Mouse (Mus musculus) activated CD4-positive, CD25-positive, alpha-beta regulatory T cell, adult 4 months (primary cell): ENCODE data around the gene Lrrc23. TPM values are rescaled to one million over a fixed set of nuclear protein-coding genes. Genes with fewer than 3 reads are reported as not detected.
"Not testable (repeated sequence)": the region's sequence is repeated elsewhere in the genome, so short reads cannot be mapped to it uniquely, and the experiment has no call there.

Experiments
- ATAC-seq: one replicate; pipeline ENCODE4 v1.8.0; 2017
- polyA plus RNA-seq, 2 experiments: library from polyadenylated mRNA; unstranded; fragments of 100-300 nt; shearing (Covaris generic); gene quantifications; one replicate each; pipeline ENCODE4 v1.2.1; 2017

The Lrrc23 gene
- polyA plus RNA-seq, result under 1 TPM; 0.61 to 0.73 TPM

DNA sequence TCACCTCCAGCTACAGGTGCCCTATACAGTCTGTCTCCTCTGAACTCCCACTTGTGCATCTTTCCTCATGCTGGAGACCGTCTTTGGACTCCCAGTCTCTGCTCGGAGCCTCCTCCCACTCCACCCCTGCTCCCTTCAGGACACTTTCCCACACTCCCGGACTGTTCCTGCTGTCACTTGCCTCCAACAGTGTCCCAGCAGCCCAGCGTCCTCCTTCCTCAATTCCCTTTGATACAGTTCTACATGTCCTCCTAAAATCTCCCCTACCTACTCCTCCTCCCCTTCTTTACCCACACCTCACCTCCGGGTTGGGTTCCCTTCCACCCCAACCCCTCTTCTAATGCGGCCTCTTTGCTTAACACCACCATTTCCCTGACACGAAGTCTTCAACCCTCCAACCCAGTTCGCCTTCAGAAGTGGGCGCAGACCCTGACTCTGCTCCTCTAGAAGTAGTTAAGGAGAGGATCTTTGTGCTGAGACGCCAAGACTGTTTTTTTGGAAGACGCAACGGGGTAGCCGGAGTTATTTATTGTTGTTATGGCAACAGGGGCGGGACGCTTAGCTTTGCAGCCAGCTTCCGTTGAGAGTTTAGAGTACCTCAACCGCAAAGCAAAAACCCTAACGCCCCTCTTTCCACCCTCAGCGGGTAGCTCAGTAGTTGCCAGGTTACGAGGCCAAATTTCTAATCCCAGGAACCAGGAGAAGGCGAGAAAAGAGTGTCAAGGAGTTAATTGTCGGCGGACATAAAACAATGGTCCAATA lies at the start of gene Lrrc23:
Lrrc23 (minus strand) TSS at position 506 of the 762 bp plus-strand sequence.
- ATAC-seq, result peak; percentile 92

GRCm38 (mm10) chr6:124828101-124828592 lies 48.6 kb upstream of the Lrrc23 start:
- ATAC-seq, result no peak

DNA sequence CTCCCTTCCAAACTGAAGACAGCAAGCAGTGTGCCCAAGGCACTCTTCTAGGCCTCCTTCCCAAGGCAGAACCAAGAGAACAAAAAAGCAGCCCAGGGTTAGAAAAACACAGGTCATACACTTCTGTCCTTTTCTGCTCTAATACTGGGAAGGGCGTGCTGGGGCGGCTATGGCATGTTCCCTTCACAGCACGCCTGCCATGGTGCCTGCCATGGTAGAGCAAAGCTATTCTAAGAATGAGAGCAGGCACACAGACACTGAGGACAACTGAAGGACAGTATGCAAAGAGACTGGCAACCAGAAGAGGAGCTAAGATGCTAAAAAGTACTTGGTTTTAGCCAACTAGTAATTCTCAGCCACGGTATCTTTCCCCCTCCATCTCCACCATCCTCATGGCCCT lies 42.5 kb upstream of the Lrrc23 start:
- no peak for ATAC-seq

DNA sequence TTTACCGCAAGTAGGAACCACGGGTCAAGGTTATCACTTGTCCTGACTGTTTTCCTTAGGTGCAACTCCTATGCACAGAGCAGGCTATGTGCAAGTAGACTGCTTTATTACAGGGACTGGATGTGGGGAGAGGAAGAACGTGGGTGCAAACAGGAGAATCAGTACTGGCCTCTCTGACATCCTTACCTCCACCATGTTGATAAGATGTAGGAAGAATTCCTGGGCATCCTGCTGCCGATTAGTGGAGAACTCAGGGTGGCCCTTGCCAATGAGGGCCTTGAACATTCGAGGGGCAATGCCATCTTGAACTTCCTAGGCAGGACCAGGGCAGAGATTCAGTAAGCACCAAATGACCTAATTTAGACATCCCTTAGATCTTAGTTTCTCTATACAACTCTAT lies 41.4 kb upstream of the Lrrc23 start:
- ATAC-seq, result no peak

GRCm38 (mm10) chr6:124817971-124818370 lies 38.4 kb upstream of the Lrrc23 start:
- ATAC-seq, result no peak

DNA sequence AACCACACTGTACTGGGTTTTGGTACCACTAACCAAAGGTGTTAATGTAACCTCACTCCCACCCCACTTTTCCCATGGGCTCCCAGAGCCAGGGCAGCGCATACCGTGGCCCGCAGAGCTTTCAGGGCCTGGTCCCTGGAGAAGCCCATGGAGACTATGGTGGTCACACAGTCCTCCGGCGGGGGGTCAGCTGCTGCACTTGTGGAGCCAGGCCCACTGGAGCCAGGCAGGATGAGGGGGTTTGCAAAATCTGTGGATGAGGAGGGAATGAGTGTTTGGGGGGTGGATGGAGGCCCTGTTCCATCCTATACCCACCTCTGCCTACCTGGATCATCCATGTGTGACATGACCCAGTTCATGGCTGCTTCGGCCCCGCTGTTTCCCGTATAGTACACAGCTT lies 38.0 kb upstream of the Lrrc23 start:
- ATAC-seq, result no peak

GRCm38 (mm10) chr6:124817125-124817524 lies 37.6 kb upstream of the Lrrc23 start:
- ATAC-seq, result no peak

DNA sequence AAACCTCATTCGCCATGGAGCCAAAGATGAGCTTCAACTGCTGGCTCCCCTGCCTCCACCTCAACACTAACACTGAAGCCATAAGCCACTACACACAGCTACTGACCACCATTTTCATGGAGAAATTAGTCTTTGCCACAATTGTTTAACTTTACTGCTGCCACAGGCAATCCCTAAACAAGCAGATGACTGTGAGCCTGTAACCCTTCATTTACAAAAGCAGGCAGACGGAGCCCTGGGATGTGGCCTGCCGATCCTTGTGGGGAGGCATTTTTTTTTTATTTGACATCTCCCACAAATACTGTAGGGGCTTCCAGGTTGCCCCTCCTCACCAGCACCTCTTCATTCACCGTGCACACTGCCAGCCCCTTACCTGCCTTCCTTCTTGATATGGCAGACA lies 37.1 kb upstream of the Lrrc23 start:
- no peak for ATAC-seq

DNA sequence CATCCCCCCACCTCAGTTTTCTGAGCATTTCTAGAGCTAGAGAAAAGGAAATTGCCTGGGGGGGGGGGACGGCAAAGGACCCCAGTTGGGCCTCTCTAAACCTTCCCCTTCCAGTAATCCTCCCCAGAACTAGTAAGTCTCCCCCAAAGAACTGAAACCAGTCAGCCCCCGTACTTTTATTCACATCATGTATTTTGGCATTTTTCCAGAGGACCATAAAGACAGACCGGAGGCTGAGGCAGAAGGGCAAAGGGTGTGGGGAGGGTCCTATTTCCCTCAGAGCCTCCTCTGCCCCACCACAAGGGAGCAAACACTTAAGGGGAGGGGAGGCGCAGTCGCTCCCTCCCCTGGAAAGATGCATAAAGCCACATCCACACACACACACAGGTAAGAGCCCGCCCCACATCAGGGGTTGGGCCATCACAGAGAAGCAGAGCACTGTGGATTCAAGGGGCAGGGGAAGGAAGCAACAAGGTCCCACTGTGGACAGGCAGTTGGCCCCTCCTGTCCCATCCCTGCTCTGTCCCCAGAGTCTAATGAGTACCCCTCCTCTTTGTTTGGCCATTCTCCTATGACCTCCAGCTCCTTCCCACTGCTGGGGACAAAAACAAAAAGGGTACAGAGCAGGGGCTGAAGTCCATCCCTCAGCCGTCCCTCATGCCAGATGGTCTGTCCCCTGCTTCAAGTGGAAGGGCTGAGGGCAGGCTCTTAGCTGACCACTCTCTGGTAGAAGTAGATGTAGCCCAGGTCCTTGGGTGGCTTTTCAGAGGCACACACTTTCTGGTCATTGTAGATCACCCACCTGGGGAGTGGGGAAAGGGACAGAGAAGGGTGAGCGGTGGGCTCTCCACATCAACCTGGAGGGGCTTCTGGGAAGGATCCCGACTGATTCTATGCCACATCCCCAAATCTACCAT lies 35.6 kb upstream of the Lrrc23 start:
- no peak for ATAC-seq

GRCm38 (mm10) chr6:124814448-124814847 lies 34.9 kb upstream of the Lrrc23 start:
- ATAC-seq, result no peak

DNA sequence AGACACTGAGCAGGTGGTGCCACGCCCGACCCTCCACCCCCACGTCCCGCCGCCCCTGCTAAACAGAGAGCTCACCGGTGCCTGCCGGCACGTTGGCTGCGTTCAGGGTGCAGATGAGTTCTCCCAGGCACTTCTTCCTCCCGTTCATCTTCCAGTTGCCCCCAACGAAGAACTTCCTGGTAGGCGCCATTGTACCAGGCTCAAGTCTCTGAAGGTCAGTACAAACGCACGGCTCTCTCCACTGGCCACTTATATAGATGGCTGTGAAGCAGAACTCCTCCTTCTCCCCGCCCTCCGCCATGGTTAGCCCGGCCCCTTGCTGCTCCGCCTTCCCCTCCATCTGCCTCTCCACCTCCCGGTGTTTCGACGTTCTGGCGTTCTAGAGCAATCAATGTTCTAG lies 34.4 kb upstream of the Lrrc23 start, which contains the start of gene Tpi1:
Tpi1 (minus strand) TSS at position 364 of the 400 bp plus-strand sequence.
- ATAC-seq, result peak; percentile 83

- ATAC-seq, result peak; percentile 75
Observed at GRCm38 (mm10) chr6:124813496-124813895, 34.0 kb upstream of the Lrrc23 start.

- no peak for ATAC-seq
Observed at GRCm38 (mm10) chr6:124812848-124813247, 33.3 kb upstream of the Lrrc23 start.

DNA sequence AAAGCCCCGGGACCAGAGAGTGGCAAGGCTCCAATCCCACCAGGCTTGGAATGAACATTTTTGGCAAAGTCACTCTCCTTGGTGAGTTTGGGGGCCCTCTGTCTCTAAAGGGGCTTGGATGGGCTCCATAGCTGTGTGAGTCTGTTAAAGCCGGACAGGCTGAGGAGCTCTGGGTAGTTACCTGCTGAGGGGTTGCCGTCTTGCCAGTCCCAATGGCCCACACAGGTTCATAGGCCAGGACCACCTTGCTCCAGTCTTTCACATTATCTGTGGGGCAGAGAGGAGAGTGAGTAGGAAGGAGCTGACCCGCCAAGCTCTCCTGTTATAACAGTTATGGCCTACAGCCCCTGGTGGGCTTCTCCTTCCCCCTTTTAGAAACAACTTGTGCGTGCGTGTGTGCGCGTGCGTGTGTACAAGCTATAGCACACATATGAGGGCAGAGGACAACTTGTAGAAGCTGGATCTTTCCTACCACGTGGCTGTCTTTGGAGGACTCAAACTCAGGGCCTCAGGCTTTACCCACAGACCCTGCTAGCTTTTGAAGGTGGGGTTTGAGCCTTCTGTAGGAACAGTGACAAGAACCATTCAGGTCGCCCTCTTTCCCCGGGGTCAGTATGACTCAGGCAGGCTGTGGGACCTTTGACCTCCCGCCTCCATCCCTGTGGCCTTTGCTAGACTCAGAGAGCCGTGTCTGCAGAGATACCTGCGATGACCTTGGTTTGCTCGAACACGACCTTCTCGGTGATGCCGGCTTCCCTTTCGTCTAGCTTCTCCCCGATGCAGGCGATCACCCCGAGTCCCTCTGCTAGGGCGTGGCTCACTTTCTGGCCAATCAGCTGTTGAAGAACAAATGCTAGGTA lies 32.4 kb upstream of the Lrrc23 start:
- no peak for ATAC-seq

DNA sequence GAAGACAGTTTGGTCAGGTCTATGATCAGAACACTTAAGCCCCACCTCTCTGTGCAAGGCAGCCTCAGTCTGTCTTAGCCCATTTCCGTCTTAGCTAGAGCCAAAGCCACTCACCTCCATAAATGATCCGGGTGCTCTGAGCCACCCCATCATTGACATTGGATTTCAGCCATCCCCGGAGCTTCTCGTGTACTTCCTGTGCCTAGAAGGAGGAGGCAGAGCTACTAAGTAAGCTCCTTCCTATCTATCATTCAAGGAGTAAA lies 31.8 kb upstream of the Lrrc23 start:
- no peak for ATAC-seq

GRCm38 (mm10) chr6:124810566-124811402 lies 31.3 kb upstream of the Lrrc23 start:
- ATAC-seq, result not testable (repeated sequence)

DNA sequence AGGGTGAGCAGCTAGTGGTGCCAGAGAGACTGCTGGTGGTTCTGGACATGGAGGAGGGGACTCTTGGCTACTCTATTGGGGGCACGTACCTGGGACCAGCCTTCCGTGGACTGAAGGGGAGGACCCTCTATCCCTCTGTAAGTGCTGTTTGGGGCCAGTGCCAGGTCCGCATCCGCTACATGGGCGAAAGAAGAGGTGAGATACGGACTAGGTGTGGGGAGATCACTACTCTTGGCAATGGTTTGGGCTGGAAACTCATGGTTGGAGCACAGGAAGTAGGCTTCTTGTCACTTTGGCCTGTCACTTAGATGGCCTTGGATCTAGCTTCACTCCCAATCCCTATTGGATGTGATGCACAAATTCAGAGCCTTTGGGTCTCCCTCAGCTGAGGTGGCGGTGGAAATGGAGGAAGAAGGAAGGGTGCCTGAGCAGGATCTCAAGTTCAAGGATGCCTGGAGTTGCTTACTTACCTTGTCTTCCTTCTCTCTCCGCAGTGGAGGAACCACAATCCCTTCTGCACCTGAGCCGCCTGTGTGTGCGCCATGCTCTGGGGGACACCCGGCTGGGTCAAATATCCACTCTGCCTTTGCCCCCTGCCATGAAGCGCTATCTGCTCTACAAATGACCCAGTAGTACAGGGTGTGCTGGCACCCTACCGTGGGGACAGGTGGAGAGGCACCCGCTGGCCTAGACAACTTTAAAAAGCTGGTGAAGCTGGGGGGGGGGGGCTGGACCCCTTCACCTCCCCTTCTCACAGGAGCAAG lies 30.4 kb upstream of the Lrrc23 start:
- no peak for ATAC-seq

DNA sequence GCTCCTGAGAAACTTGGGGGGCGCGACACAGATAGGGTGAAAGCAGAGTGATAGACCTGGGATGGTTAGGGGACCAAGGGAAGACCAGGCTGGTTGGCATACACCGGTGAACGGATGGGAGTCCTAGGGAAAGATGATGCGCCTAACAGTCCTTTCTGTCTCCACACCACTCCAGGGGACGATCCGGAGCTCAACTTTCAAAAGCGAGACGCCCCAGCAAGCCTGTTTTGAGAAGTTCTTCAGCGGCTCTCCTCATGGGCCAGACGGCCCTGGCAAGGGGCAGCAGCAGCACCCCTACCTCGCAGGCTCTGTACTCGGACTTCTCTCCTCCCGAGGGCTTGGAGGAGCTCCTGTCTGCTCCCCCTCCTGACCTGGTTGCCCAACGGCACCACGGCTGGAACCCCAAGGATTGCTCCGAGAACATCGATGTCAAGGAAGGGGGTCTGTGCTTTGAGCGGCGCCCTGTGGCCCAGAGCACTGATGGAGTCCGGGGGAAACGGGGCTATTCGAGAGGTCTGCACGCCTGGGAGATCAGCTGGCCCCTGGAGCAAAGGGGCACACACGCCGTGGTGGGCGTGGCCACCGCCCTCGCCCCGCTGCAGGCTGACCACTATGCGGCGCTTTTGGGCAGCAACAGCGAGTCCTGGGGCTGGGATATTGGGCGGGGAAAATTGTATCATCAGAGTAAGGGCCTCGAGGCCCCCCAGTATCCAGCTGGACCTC lies 29.7 kb upstream of the Lrrc23 start:
- no peak for ATAC-seq

DNA sequence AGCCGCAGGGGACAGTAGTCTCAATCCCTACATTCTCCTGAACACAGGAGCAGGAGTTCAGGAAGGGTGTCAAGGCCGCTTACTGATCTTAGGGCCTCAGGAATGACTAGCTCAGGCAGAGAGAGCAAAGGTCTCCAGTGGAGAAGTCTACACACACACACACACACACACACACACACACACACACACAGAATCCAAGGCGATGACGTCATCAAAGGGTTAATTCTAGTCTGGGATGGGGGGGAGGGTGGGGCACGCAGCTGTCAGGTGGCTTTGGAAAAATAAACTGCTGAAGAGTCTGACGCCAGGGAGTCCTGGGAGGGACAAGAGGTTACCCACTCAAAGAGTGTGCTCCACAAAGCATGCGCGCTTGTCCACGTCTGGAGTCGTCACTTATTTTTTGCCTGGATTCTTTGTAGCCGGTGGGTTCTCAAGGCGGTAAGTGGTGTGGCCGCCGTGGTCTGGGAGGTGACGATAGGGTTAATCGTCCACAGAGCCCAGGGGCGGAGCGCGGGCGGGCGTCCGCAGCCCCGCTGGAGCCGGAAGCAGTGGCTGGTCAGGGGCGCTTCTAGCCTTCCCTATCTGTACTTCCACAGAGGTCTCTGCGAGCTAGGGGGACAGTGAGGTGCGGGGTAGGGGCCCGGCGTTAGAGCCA lies 29.0 kb upstream of the Lrrc23 start, which contains the start of gene Spsb2:
Spsb2 (plus strand) TSS at position 304 of the 655 bp plus-strand sequence.
- no peak for ATAC-seq

DNA sequence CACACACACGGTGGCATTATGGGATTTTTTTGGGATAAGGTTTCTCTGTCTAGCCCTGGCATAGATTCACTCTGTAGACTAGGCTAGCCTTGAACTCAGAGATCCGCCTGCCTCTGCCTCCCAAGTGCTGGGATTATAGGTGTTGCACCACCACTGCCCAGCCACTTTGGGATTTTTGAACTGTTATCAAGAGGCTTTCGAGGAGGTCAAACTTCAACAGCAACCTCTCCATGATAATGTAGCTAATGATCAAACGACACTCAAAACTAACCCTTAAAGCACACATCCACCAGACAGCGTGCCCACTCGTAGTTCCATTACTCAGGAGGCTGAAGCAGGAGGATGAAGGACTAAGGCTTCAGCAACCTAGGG lies 28.4 kb upstream of the Lrrc23 start:
- no peak for ATAC-seq
